Mouse (Mus musculus): Measurements from ENCODE around the gene Slc25a10. TPM values are rescaled to one million over a fixed set of nuclear protein-coding genes. Genes with fewer than 3 reads are reported as not detected.
A peak's percentile ranks its signal among the peaks of the same experiment; 100 is the strongest.

Slc25a10 gene
- polyA plus RNA-seq (2016; fragmentation: Nextera tagmentation; extraction: Ambion mirVana) = 69.0 and 71.8 TPM in 2 replicates

- no peaks in the 10 kb centered on the region for H3K27me3 ChIP-seq (ENCODE audit: low read depth, poor library complexity, severe bottlenecking)
- under 1% methylated on average over 35 of the region's 35 CpGs for WGBS
- peak within 1 kb of the TSS; percentile 90 for H3K27ac ChIP-seq
- H3K36me3 ChIP-seq = peaks cover 72% of the 10 kb centered on the region
- H3K4me3 ChIP-seq = peak within 1 kb of the TSS; percentile 97
- peaks cover 51% of the 10 kb centered on the region for H3K4me1 ChIP-seq
- DNase-seq (ENCODE audit: low spot score) = peak; percentile 89
- no peaks in the 10 kb centered on the region for H3K9me3 ChIP-seq (replicated peaks)
These were observed at the start of gene Slc25a10 for GRCm38 (mm10) chr11:120491317-120492023. Gene Slc25a10, plus strand, starts transcription at chr11:120491840.

- no peaks in the 10 kb centered on the region for H3K36me3 ChIP-seq
- DNase-seq (ENCODE audit: low spot score) = no peak
- no peaks in the 10 kb centered on the region for H3K27me3 ChIP-seq (ENCODE audit: low read depth, poor library complexity, severe bottlenecking)
- H3K9me3 ChIP-seq (replicated peaks) = no peaks in the 10 kb centered on the region
- no peak within 1 kb of the TSS for H3K4me3 ChIP-seq
- no peak within 1 kb of the TSS for H3K27ac ChIP-seq
- H3K4me1 ChIP-seq = peaks cover 5% of the 10 kb centered on the region; the same call in 1 of the 2 replicates
- WGBS = 96% methylated on average over 3 of the region's 3 CpGs
These were observed 49.3 kb upstream of the Slc25a10 start, which contains the start of gene Tspan10 for GRCm38 (mm10) chr11:120442344-120442743. Gene Tspan10, plus strand, starts transcription at chr11:120442644.

GRCm38 (mm10) chr11:120442765-120443280 is 48.8 kb upstream of the Slc25a10 start:
- Histone ChIP-seq H3K4me1 (no peaks in the 10 kb centered on the region; the same call in 1 of the 2 replicates), H3K4me3 (no peak overlapping the region), H3K27ac (no peak overlapping the region), H3K9me3 (replicated peaks) (no peaks in the 10 kb centered on the region), H3K36me3 (no peaks in the 10 kb centered on the region), H3K27me3 (ENCODE audit: low read depth, poor library complexity, severe bottlenecking) (no peaks in the 10 kb centered on the region)
- 88% methylated on average over 3 of the region's 3 CpGs for WGBS
- no peak for DNase-seq (ENCODE audit: low spot score)

GRCm38 (mm10) chr11:120444106-120444505 is 47.5 kb upstream of the Slc25a10 start:
- DNase-seq (ENCODE audit: low spot score) = no peak
- H3K27ac ChIP-seq = no peak overlapping the region; the same call in 1 of the 2 replicates
- H3K36me3 ChIP-seq = no peaks in the 10 kb centered on the region
- peaks cover 7% of the 10 kb centered on the region; the same call in 1 of the 2 replicates for H3K4me1 ChIP-seq
- no peaks in the 10 kb centered on the region for H3K27me3 ChIP-seq (ENCODE audit: low read depth, poor library complexity, severe bottlenecking)
- H3K9me3 ChIP-seq (replicated peaks) = no peaks in the 10 kb centered on the region
- no peak overlapping the region for H3K4me3 ChIP-seq
- 73% methylated on average over 6 of the region's 6 CpGs for WGBS

GRCm38 (mm10) chr11:120445475-120445874 is 46.2 kb upstream of the Slc25a10 start:
- no peaks in the 10 kb centered on the region for H3K36me3 ChIP-seq
- H3K9me3 ChIP-seq (replicated peaks) = no peaks in the 10 kb centered on the region
- WGBS = 77% methylated on average over 3 of the region's 3 CpGs
- H3K27me3 ChIP-seq (ENCODE audit: low read depth, poor library complexity, severe bottlenecking) = no peaks in the 10 kb centered on the region
- no peak for DNase-seq (ENCODE audit: low spot score)
- peaks cover 7% of the 10 kb centered on the region; the same call in 1 of the 2 replicates for H3K4me1 ChIP-seq
- no peak overlapping the region; the same call in 1 of the 2 replicates for H3K27ac ChIP-seq
- no peak overlapping the region for H3K4me3 ChIP-seq

GRCm38 (mm10) chr11:120447179-120447578 is 44.5 kb upstream of the Slc25a10 start:
- no peak for DNase-seq (ENCODE audit: low spot score)
- Histone ChIP-seq H3K27ac (no peak overlapping the region), H3K27me3 (ENCODE audit: low read depth, poor library complexity, severe bottlenecking) (no peaks in the 10 kb centered on the region), H3K9me3 (replicated peaks) (no peaks in the 10 kb centered on the region), H3K4me1 (peaks cover 7% of the 10 kb centered on the region; the same call in 1 of the 2 replicates), H3K36me3 (no peaks in the 10 kb centered on the region), H3K4me3 (no peak overlapping the region)
- WGBS = 84% methylated on average over 7 of the region's 7 CpGs

- Histone ChIP-seq H3K4me3 (no peak overlapping the region), H3K27ac (no peak overlapping the region), H3K27me3 (ENCODE audit: low read depth, poor library complexity, severe bottlenecking) (no peaks in the 10 kb centered on the region), H3K36me3 (peaks cover 13% of the 10 kb centered on the region), H3K9me3 (replicated peaks) (no peaks in the 10 kb centered on the region), H3K4me1 (peaks cover 14% of the 10 kb centered on the region)
- DNase-seq (ENCODE audit: low spot score) = no peak
- WGBS = 70% methylated on average over 3 of the region's 3 CpGs
These were observed 39.4 kb upstream of the Slc25a10 start for GRCm38 (mm10) chr11:120452246-120452645.

- WGBS = 84% methylated on average over 4 of the region's 4 CpGs
- no peaks in the 10 kb centered on the region for H3K27me3 ChIP-seq (ENCODE audit: low read depth, poor library complexity, severe bottlenecking)
These were observed 38.3 kb upstream of the Slc25a10 start, which contains the start of gene Pde6g for GRCm38 (mm10) chr11:120453306-120453705. Gene Pde6g, minus strand, starts transcription at chr11:120453500.

GRCm38 (mm10) chr11:120454965-120455364 is 36.7 kb upstream of the Slc25a10 start:
- DNase-seq (ENCODE audit: low spot score) = no peak
- no peak overlapping the region for H3K4me3 ChIP-seq
- H3K9me3 ChIP-seq (replicated peaks) = no peaks in the 10 kb centered on the region
- H3K4me1 ChIP-seq = peaks cover 28% of the 10 kb centered on the region
- H3K36me3 ChIP-seq = peaks cover 28% of the 10 kb centered on the region
- H3K27me3 ChIP-seq (ENCODE audit: low read depth, poor library complexity, severe bottlenecking) = no peaks in the 10 kb centered on the region
- H3K27ac ChIP-seq = no peak overlapping the region
- 95% methylated on average over 4 of the region's 4 CpGs for WGBS

More at GRCm38 (mm10) chr11:120453306-120453705, 38.3 kb upstream of the Slc25a10 start, which contains the start of gene Pde6g:
- H3K4me3 ChIP-seq = no peak within 1 kb of the TSS
- no peak within 1 kb of the TSS for H3K27ac ChIP-seq
- H3K36me3 ChIP-seq = peaks cover 16% of the 10 kb centered on the region
- H3K9me3 ChIP-seq (replicated peaks) = no peaks in the 10 kb centered on the region
- no peak for DNase-seq (ENCODE audit: low spot score)
- H3K4me1 ChIP-seq = peaks cover 22% of the 10 kb centered on the region

- 96% methylated on average over 7 of the region's 7 CpGs for WGBS
These were observed 36.2 kb upstream of the Slc25a10 start for GRCm38 (mm10) chr11:120455413-120455812.

GRCm38 (mm10) chr11:120457370-120457769 is 34.3 kb upstream of the Slc25a10 start:
- WGBS = 38% methylated on average over 14 of the region's 14 CpGs
- DNase-seq (ENCODE audit: low spot score) = no peak
- Histone ChIP-seq H3K27ac (peak overlapping the region; percentile 97), H3K36me3 (peaks cover 51% of the 10 kb centered on the region), H3K27me3 (ENCODE audit: low read depth, poor library complexity, severe bottlenecking) (no peaks in the 10 kb centered on the region), H3K4me3 (peak overlapping the region; percentile 98), H3K4me1 (peaks cover 31% of the 10 kb centered on the region), H3K9me3 (replicated peaks) (no peaks in the 10 kb centered on the region)

More at GRCm38 (mm10) chr11:120455413-120455812, 36.2 kb upstream of the Slc25a10 start:
- H3K27me3 ChIP-seq (ENCODE audit: low read depth, poor library complexity, severe bottlenecking) = no peaks in the 10 kb centered on the region
- H3K4me1 ChIP-seq = peaks cover 28% of the 10 kb centered on the region
- no peak overlapping the region for H3K4me3 ChIP-seq
- no peak for DNase-seq (ENCODE audit: low spot score)
- peaks cover 32% of the 10 kb centered on the region for H3K36me3 ChIP-seq
- H3K27ac ChIP-seq = no peak overlapping the region
- no peaks in the 10 kb centered on the region for H3K9me3 ChIP-seq (replicated peaks)

- Histone ChIP-seq H3K27me3 (ENCODE audit: low read depth, poor library complexity, severe bottlenecking) (no peaks in the 10 kb centered on the region), H3K36me3 (peaks cover 58% of the 10 kb centered on the region), H3K9me3 (replicated peaks) (no peaks in the 10 kb centered on the region), H3K4me3 (peak within 1 kb of the TSS; percentile 98), H3K4me1 (peaks cover 31% of the 10 kb centered on the region), H3K27ac (peak within 1 kb of the TSS; percentile 97)
- WGBS = 5% methylated on average over 62 of the region's 62 CpGs
- peak; percentile 90 for DNase-seq (ENCODE audit: low spot score)
These were observed 33.6 kb upstream of the Slc25a10 start, which contains the start of the genes Oxld1 and Ccdc137 for GRCm38 (mm10) chr11:120457772-120458751. Gene Oxld1, minus strand, starts transcription at chr11:120458068. Gene Ccdc137, plus strand, starts transcription at chr11:120458115.

Data from limb, embryonic 10.5 days (tissue).